Mouse (Mus musculus) heart, adult 11 months (tissue): ENCODE measurements around the gene Galnt6.
A peak's percentile ranks its signal among the peaks of the same experiment; 100 is the strongest.
"Not testable (repeated sequence)": the region's sequence is repeated elsewhere in the genome, so short reads cannot be mapped to it uniquely, and the experiment has no call there.

ENCODE experiments used
- DNase-seq: peaks from one replicate; pipeline ENCODE4 v3.0.0; 2022

Galnt6 gene

DNA sequence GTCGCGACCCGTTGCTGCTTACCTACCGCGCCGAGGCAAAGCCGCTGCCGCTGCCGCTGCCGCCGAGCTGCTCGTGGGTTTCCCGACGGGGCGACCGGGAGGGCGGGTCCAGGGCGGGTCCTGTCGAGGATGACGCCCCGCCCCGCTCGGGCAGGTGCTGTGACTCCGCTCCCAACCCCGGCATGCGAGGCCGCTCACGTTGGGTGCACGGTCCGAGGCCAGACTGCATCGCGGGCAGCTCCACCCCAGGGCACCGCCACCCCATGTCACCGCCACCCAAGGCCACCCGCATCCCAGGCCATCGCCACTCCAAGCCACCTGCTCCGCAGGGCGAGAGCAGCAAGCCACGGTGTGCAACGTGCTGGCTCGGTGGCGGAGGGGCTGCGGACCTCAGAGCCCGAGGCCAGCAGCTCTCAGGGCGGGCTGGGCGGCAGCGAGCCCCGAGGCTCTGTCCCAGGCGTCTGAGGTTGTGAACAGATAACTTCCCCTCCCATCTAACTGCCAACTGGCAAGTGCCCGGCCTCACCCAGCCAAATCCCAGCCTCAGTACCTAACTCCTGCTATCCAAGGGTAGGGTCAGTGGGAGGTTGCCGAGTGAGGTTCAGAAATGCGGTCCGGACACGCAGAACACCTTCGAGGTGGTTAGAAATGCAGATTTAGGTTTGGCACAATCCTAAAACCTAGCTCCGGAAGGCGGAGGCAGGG, at the start of gene Galnt6:
TSS of gene Galnt6 (minus strand) at position 96 of the 705 bp plus-strand sequence.
- DNase-seq = no peak

- no peak for DNase-seq
Observed at GRCm38 (mm10) chr15:100777020-100778016, 48.1 kb upstream of the Galnt6 start.

DNA sequence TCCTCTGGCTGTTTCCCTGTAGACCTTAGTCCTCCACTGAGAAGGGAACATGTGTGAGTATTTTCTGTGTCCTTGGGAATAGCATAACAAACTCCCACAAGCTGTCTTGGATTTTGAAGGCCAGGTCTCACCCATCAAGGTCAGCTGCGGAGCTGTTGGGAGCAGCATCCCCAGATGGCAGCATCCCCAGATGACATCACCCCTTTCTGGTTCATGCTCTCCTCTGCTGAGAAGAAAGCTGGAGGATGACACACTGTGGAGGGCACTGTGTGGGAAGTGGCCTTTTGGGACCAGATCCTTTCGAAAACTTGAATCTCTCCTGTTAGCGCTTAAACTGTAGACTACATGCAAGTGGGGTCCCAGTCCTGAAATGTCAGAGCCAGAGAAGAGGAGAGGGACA, 47.2 kb upstream of the Galnt6 start:
- no peak for DNase-seq

DNA sequence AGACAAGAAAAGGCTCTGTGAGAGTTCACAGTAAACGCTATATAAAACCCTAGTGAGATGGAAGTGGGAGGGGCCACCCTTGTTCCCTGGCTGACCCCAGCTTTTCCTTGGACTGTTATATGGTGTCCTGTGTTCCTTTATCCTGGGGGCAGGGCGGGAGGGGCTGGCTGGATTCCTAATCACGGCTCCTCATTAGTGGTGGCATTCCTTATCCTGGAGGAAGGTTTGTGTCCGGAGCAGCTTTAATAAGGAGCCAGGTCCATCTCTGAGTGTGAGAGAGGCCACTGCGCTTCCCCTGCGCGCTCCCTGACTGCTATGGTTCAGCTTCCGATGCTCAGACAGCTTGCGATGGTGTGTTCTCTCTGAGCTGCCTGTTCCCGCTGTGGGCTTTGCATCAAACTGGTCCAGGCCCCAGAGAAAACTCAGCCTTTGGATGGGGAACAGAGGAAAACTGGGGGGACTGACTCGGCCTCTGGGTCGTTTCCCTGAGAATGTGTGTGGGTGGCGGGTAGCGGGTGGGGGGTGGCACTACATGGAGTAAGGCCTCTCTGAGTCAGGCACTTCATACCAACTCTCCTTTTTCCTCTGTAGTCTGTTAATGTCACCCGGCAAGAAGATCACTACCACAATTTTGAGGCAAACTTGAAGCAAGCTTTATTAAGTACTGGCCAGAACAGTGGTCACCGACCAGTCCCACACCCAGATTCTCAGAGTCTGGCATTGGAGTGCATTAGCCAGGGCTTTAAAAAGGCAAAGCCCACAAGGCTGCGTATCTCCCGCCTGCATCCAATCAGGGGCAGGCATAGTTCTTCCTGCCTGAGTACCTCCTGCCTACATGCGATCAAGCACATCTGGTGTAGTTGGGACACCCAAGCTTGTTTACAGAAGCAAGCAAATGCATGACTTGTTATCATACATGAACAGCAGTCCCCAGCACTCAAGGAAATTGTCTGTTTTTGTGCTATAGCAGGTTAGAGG, 46.3 kb upstream of the Galnt6 start:
- DNase-seq = no peak

GRCm38 (mm10) chr15:100773859-100774258, 44.7 kb upstream of the Galnt6 start:
- not testable (repeated sequence) for DNase-seq

DNA sequence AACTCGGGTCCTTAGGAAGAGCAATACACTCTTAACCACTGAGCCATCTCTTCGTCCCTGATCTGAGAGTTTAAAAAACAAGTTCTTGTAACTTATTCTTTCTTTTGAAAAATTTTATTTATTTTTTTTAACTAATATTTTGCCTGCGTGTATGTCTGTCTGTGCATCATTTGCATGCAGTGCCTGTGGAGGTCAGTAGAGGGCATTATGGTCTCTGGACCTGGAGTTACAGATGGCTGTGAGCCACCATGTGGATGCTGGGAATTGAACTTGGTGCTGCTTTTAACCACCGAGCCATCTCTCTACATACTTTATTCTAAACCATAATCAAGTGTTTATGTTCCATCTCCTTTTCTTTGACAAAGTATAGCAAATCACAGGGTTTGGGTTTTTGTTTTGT, 43.5 kb upstream of the Galnt6 start:
- no peak for DNase-seq

- DNase-seq = no peak
Observed at GRCm38 (mm10) chr15:100770338-100770737, 41.2 kb upstream of the Galnt6 start.

GRCm38 (mm10) chr15:100769023-100769422, 39.8 kb upstream of the Galnt6 start:
- not testable (repeated sequence) for DNase-seq

- DNase-seq = peak; percentile 96
Observed at GRCm38 (mm10) chr15:100767851-100768250, 38.7 kb upstream of the Galnt6 start.

- DNase-seq = no peak
Observed at GRCm38 (mm10) chr15:100766826-100767225, 37.6 kb upstream of the Galnt6 start.

- DNase-seq = peak; percentile 90
Observed at GRCm38 (mm10) chr15:100764163-100764951, 35.2 kb upstream of the Galnt6 start.

- peak; percentile 79 for DNase-seq
Observed at GRCm38 (mm10) chr15:100762649-100763048, 33.5 kb upstream of the Galnt6 start.

DNA sequence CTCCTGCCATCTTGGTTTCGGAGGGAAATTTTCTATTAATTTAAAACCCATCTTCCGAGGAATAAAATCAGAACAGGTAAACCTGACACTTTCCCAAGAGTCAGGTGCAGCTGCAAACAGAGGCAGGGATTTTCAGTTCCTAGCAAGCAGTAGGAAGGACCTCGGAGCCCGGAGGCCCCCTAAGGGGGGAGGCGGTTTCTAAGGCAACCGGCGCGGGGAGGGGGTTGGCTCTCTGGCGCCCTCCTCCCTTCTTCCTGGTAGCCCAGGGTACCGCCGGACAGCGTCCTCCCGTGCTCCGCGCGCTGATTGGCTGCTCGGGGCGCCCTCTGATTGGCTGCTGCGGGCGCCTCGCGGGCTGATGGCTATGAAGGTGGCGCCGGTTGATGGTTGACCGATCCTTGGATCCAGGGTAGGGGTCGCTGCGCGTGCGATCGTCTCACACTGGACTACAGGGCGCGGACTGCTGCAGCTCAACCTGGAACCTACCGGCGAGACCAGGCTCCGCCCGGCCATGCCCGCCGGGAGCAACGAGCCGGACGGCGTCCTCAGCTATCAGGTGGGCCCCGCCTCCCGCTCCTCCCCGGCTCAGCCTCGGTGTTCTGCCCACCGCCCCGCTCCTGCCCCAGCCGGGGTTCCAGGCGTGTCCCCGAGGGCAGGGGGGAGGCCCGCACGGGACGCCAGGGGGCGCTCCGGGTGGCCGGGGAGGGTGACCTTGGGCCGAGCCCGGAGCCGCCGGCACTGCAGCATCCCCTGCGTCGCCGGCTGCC, 32.4 kb upstream of the Galnt6 start, which contains the start of gene Slc4a8:
TSS of gene Slc4a8 (plus strand) at position 329 of the 767 bp plus-strand sequence.
- DNase-seq = peak; percentile 99

DNA sequence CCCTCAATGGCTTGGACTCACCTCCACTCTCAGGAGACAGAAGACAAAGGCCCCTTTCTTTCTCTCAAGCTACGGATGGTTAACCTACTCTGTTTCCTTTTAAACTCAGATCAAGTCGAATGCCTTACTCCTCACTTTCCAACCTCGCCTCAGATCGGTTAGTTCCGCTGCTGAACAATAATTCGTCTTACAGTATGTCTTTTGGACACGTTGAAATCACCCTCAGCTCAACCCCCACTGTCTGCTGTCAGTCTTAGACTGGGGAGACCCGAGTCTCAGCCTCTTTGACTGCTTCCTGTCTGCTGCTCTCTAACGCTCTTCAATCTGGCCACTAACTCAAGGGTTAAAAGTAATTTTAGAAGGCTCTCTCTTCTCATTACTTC, 31.9 kb upstream of the Galnt6 start:
- DNase-seq = no peak

DNA sequence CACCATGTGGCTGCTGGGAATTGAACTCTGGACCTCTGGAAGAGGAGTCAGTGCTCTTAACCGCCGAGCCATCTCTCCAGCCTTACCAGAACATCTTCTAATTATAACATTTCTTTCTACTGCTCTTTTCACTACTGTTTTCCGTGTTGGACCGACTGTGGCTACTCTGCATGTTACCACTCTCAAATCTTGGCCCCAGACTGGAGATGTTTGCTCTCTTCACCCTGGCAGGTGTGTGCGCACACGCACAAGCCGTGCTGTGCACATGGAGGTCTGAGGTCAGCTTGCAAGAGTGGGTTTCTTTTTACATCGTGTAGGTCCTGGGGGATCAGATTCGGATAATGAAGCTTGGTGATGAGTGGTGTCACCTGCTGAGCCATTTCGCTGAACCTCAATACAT, 30.1 kb upstream of the Galnt6 start:
- peak; percentile 74 for DNase-seq

GRCm38 (mm10) chr15:100757527-100757978, 28.4 kb upstream of the Galnt6 start:
- peak; percentile 89 for DNase-seq

DNA sequence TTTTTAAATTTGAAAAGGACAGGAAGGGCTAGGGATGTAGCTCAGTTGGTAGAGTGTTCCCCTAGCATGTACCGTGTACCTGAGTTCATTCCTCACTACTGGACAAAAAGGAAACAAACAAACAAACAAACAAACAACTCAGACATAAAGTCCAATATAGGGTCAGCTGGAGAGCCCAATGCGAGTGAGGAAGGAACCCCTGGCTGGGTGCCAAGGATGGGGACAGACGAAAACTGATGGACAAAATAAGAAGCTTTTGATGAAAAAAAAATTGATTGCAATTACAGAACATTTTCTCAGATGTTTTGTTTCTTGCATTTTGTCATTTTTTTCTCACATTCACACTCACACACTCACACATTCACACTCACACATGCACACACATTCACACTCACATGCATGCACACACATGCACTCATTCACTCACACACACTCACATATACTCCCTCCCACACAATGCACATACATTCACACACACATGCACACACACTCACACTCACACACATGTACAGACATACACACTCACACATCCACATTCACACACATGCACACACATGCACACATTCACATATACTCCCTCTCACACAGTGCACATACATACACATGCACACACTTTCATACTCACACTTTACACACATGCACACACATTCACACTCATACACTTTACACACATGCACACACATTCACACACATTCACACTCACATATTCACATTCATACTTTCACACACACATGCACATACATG, 26.9 kb upstream of the Galnt6 start:
- DNase-seq = peak; percentile 72

- peak; percentile 46 for DNase-seq
Observed at GRCm38 (mm10) chr15:100755498-100755859, 26.3 kb upstream of the Galnt6 start.

- DNase-seq = peak; percentile 80
Observed at GRCm38 (mm10) chr15:100754805-100755497, 25.8 kb upstream of the Galnt6 start.
